ENCODE assay signal across 21 mouse cellular contexts in genomic region chr2:153962821-153963331, GRCm38 (mm10). TPM values are rescaled to one million over a fixed set of nuclear protein-coding genes. Genes with fewer than 3 reads are reported as not detected.
DNase-seq lines count a peak whose midpoint lies in the region; ATAC-seq and TF ChIP-seq lines count a peak whose summit lies in the region.
"Had no signal": no experiment of that assay in that cellular context is flagged by ENCODE, and none has a peak within 500 bp of the region (broad histone marks: within the 10 kb centered on the region; RNA-seq: fewer than 3 reads in every experiment).

No protein-coding gene starts in this region.

- no peaks in the 10 kb centered on the region for H3K27me3 ChIP-seq in hindbrain, postnatal 0 days (ENCODE audit: insufficient read depth, low read length)
- no peaks in the 10 kb centered on the region for H3K27me3 ChIP-seq in hindbrain, embryonic 10.5 days (ENCODE audit: insufficient read depth, poor library complexity, severe bottlenecking)
- H3K27me3 ChIP-seq in intestine, embryonic 15.5 days (replicated peaks): no peaks in the 10 kb centered on the region
- H3K27me3 ChIP-seq: forebrain, embryonic 15.5 days; limb, embryonic 13.5 days; midbrain, embryonic 13.5 days had no signal

- H3K9me3 ChIP-seq in hindbrain, postnatal 0 days (ENCODE audit: low read length): no peaks in the 10 kb centered on the region
- no peaks in the 10 kb centered on the region for H3K9me3 ChIP-seq in hindbrain, embryonic 10.5 days
- no peaks in the 10 kb centered on the region for H3K9me3 ChIP-seq in intestine, embryonic 15.5 days
- H3K9me3 ChIP-seq: forebrain, embryonic 15.5 days; G1E; heart, embryonic 13.5 days; limb, embryonic 13.5 days; midbrain, embryonic 13.5 days had no signal

- H3K4me1 ChIP-seq in hindbrain, postnatal 0 days (ENCODE audit: insufficient read depth, low read length): no peaks in the 10 kb centered on the region
- H3K4me1 ChIP-seq in hindbrain, embryonic 10.5 days (replicated peaks): no peaks in the 10 kb centered on the region
- H3K4me1 ChIP-seq in intestine, embryonic 15.5 days (replicated peaks): no peaks in the 10 kb centered on the region
- H3K4me1 ChIP-seq: forebrain, embryonic 15.5 days; heart, embryonic 13.5 days; limb, embryonic 13.5 days; midbrain, embryonic 13.5 days had no signal

- peak overlapping the region; percentile 29; the same call in 1 of the 2 replicates for H3K27ac ChIP-seq in hindbrain, postnatal 0 days
- H3K27ac ChIP-seq in hindbrain, embryonic 10.5 days: no peak overlapping the region
- no peak overlapping the region for H3K27ac ChIP-seq in intestine, embryonic 15.5 days
- H3K27ac ChIP-seq: forebrain, embryonic 15.5 days; heart, embryonic 13.5 days; limb, embryonic 13.5 days; midbrain, embryonic 13.5 days had no signal

- no peak overlapping the region for H3K4me3 ChIP-seq in hindbrain, postnatal 0 days (ENCODE audit: low read length)
- no peak overlapping the region for H3K4me3 ChIP-seq in hindbrain, embryonic 10.5 days
- H3K4me3 ChIP-seq in intestine, embryonic 15.5 days (replicated peaks): no peak overlapping the region
- H3K4me3 ChIP-seq: forebrain, embryonic 15.5 days; heart, embryonic 13.5 days; limb, embryonic 13.5 days; midbrain, embryonic 13.5 days had no signal

- TF ChIP-seq POLR2A in brain, embryonic 14.5 days (IDR thresholded peaks at IDR 0.05; ENCODE audit: borderline replicate concordance, extremely low read depth, insufficient read depth, insufficient read length, poor library complexity, severe bottlenecking): no peak

- no peak overlapping the region for H3K9ac ChIP-seq in hindbrain, postnatal 0 days (replicated peaks; ENCODE audit: low read length)
- no peak overlapping the region for H3K9ac ChIP-seq in intestine, embryonic 15.5 days
- H3K9ac ChIP-seq: forebrain, embryonic 15.5 days; heart, embryonic 13.5 days; limb, embryonic 13.5 days; liver, postnatal 0 days; midbrain, embryonic 13.5 days had no signal

- WGBS in hindbrain, postnatal 0 days: 64% methylated on average over 4 of the region's 4 CpGs
- 77% methylated on average over 4 of the region's 4 CpGs for WGBS in hindbrain, embryonic 10.5 days
- WGBS in intestine, embryonic 15.5 days: 65% methylated on average over 4 of the region's 4 CpGs

- no peak for ATAC-seq in hindbrain, postnatal 0 days
- ATAC-seq in megakaryocyte, adult 5-6 weeks (ENCODE audit: poor library complexity, severe bottlenecking): no peak
- no peak for ATAC-seq in intestine, embryonic 15.5 days
- ATAC-seq: forebrain, embryonic 15.5 days; liver, postnatal 0 days; midbrain, embryonic 13.5 days had no signal

- no peaks in the 10 kb centered on the region for H3K36me3 ChIP-seq in hindbrain, postnatal 0 days (ENCODE audit: insufficient read depth, low read length)
- no peaks in the 10 kb centered on the region for H3K36me3 ChIP-seq in hindbrain, embryonic 10.5 days
- H3K36me3 ChIP-seq in intestine, embryonic 15.5 days: no peaks in the 10 kb centered on the region
- H3K36me3 ChIP-seq: forebrain, embryonic 15.5 days; G1E; heart, embryonic 13.5 days; limb, embryonic 13.5 days; midbrain, embryonic 13.5 days had no signal

- no peak overlapping the region for H3K4me2 ChIP-seq in hindbrain, postnatal 0 days (ENCODE audit: low read depth, low read length)
- no peak overlapping the region for H3K4me2 ChIP-seq in intestine, embryonic 15.5 days (replicated peaks)
- H3K4me2 ChIP-seq: forebrain, embryonic 15.5 days; heart, embryonic 13.5 days; limb, embryonic 13.5 days; midbrain, embryonic 13.5 days had no signal

- DNase-seq in hindbrain, postnatal 0 days (ENCODE audit: low spot score): no peak
- DNase-seq in hindbrain, embryonic 10.5 days (ENCODE audit: low spot score): no peak
- peak; percentile 26 for DNase-seq in brain, embryonic 14.5 days (ENCODE audit: low read depth)
- DNase-seq in cerebellum, adult 8-10 months: peak; percentile 69
- DNase-seq in layer of hippocampus, postnatal 36 days: peak; percentile 12 to 21
- DNase-seq: kidney, adult 18-20 months; kidney, postnatal 25 days; liver, postnatal 0 days; lung, postnatal 36 days had no signal

- TF ChIP-seq CTCF in hindbrain, postnatal 0 days (IDR thresholded peaks at IDR 0.05; ENCODE audit: low read depth): no peak
- no peak for TF ChIP-seq CTCF in brain, embryonic 14.5 days (IDR thresholded peaks at IDR 0.05; ENCODE audit: borderline replicate concordance, extremely low read depth, insufficient read depth, insufficient read length)

RNA-seq across cellular contexts. Expression of gene Bpifa6, which starts 11.9 kb away (rescaled TPM):
- total RNA-seq in hindbrain, postnatal 0 days (2014; rRNA removed): not detected in 2 replicates
- polyA plus RNA-seq in hindbrain, postnatal 0 days (2015; fragmentation: Nextera tagmentation; extraction: Ambion mirVana): not detected in 2 replicates
- not detected in 2 replicates for polyA plus RNA-seq in hindbrain, embryonic 10.5 days (2016; fragmentation: Nextera tagmentation; extraction: Ambion mirVana)
- not detected in 2 replicates for polyA plus RNA-seq in brain, embryonic 14.5 days (2012; rRNA removed)
- total RNA-seq in layer of hippocampus, postnatal 36 days (2021): not detected
- total RNA-seq in megakaryocyte, adult 5-6 weeks (2015): not detected in 2 replicates
- total RNA-seq in megakaryocyte, adult 5-6 weeks (2017): not detected in 2 replicates
- not detected in 2 replicates for polyA plus RNA-seq in intestine, embryonic 15.5 days (2015; fragmentation: Nextera tagmentation; extraction: Ambion mirVana)
- total RNA-seq: adrenal gland, postnatal 25 days; G1E; gastrocnemius, postnatal 4 days had no signal
- polyA plus RNA-seq: embryonic facial prominence, embryonic 14.5 days; forebrain, embryonic 15.5 days; G1E; heart, embryonic 13.5 days; hindbrain, embryonic 11.5 days; limb, embryonic 13.5 days; liver, postnatal 0 days; midbrain, embryonic 13.5 days had no signal

RNA-seq across cellular contexts. Expression of gene Bpifb4, which starts 24.9 kb away (rescaled TPM):
- not detected in 2 replicates for total RNA-seq in hindbrain, postnatal 0 days (2014; rRNA removed)
- 0.16 TPM in 1 of 2 replicates, not detected in the other for polyA plus RNA-seq in hindbrain, postnatal 0 days (2015; fragmentation: Nextera tagmentation; extraction: Ambion mirVana)
- polyA plus RNA-seq in hindbrain, embryonic 10.5 days (2016; fragmentation: Nextera tagmentation; extraction: Ambion mirVana): not detected in 2 replicates
- polyA plus RNA-seq in brain, embryonic 14.5 days (2012; rRNA removed): not detected in 2 replicates
- total RNA-seq in layer of hippocampus, postnatal 36 days (2021): not detected
- not detected in 2 replicates for total RNA-seq in megakaryocyte, adult 5-6 weeks (2015)
- total RNA-seq in megakaryocyte, adult 5-6 weeks (2017): not detected in 2 replicates
- polyA plus RNA-seq in intestine, embryonic 15.5 days (2015; fragmentation: Nextera tagmentation; extraction: Ambion mirVana): not detected in 2 replicates
- total RNA-seq: adrenal gland, postnatal 25 days; G1E; gastrocnemius, postnatal 4 days had no signal
- polyA plus RNA-seq: forebrain, embryonic 15.5 days; G1E; heart, embryonic 13.5 days; hindbrain, embryonic 11.5 days; limb, embryonic 13.5 days; liver, postnatal 0 days; midbrain, embryonic 13.5 days; urinary bladder, adult 2 months had no signal

RNA-seq across cellular contexts. Expression of gene Bpifb3, which starts 44.8 kb away (rescaled TPM):
- total RNA-seq in hindbrain, postnatal 0 days (2014; rRNA removed): not detected in 2 replicates
- polyA plus RNA-seq in hindbrain, postnatal 0 days (2015; fragmentation: Nextera tagmentation; extraction: Ambion mirVana): not detected in 2 replicates
- polyA plus RNA-seq in hindbrain, embryonic 10.5 days (2016; fragmentation: Nextera tagmentation; extraction: Ambion mirVana): not detected in 2 replicates
- 0.06 and 0.07 TPM in 2 replicates for polyA plus RNA-seq in brain, embryonic 14.5 days (2012; rRNA removed)
- not detected for total RNA-seq in layer of hippocampus, postnatal 36 days (2021)
- total RNA-seq in megakaryocyte, adult 5-6 weeks (2015): not detected in 2 replicates
- total RNA-seq in megakaryocyte, adult 5-6 weeks (2017): not detected in 2 replicates
- not detected in 2 replicates for polyA plus RNA-seq in intestine, embryonic 15.5 days (2015; fragmentation: Nextera tagmentation; extraction: Ambion mirVana)
- total RNA-seq: adrenal gland, postnatal 25 days; G1E; gastrocnemius, postnatal 4 days had no signal
- polyA plus RNA-seq: forebrain, embryonic 15.5 days; G1E; heart, embryonic 13.5 days; limb, embryonic 13.5 days; liver, postnatal 0 days; midbrain, embryonic 13.5 days; urinary bladder, adult 2 months had no signal

RNA-seq across cellular contexts. Expression of gene Bpifa2, which starts 45.2 kb away (rescaled TPM):
- 0.86 TPM in 1 of 2 replicates, not detected in the other for total RNA-seq in hindbrain, postnatal 0 days (2014; rRNA removed)
- polyA plus RNA-seq in hindbrain, postnatal 0 days (2015; fragmentation: Nextera tagmentation; extraction: Ambion mirVana): not detected in 2 replicates
- polyA plus RNA-seq in hindbrain, embryonic 10.5 days (2016; fragmentation: Nextera tagmentation; extraction: Ambion mirVana): not detected in 2 replicates
- not detected in 2 replicates for polyA plus RNA-seq in brain, embryonic 14.5 days (2012; rRNA removed)
- not detected for total RNA-seq in layer of hippocampus, postnatal 36 days (2021)
- total RNA-seq in megakaryocyte, adult 5-6 weeks (2015): not detected in 2 replicates
- total RNA-seq in megakaryocyte, adult 5-6 weeks (2017): not detected in 2 replicates
- not detected in 2 replicates for polyA plus RNA-seq in intestine, embryonic 15.5 days (2015; fragmentation: Nextera tagmentation; extraction: Ambion mirVana)
- total RNA-seq: gastrocnemius, postnatal 4 days had no signal
- polyA plus RNA-seq: forebrain, embryonic 15.5 days; G1E; heart, embryonic 13.5 days; hindbrain, embryonic 11.5 days; limb, embryonic 13.5 days; liver, postnatal 0 days; midbrain, embryonic 13.5 days; urinary bladder, adult 2 months had no signal

Comparison
In these comparisons a context has a peak if more than half of its experiments do, and no peak if none do; other contexts are left out.
1. DNase-seq: peak in brain, embryonic 14.5 days (single experiment), cerebellum, adult 8-10 months (single experiment) and layer of hippocampus, postnatal 36 days (2 of 2); none in hindbrain, postnatal 0 days (single experiment) and hindbrain, embryonic 10.5 days (single experiment).